Mouse (Mus musculus) heart, postnatal 36 days (tissue): ENCODE results near the gene Slc25a41. TPM values are rescaled to one million over a fixed set of nuclear protein-coding genes. Genes with fewer than 3 reads are reported as not detected.

ENCODE experiments used
- DNase-seq, 2 experiments: peaks; one replicate each; pipeline ENCODE4 v3.0.0; 2021 to 2022
- intact Hi-C: fragments of 180-260 bp; cut with DNase I; formaldehyde crosslinking; loops from one replicate; pipeline ENCODE4 v1.15.1; 2025
- total RNA-seq, 2 experiments: library from RNA; stranded (reverse); gene quantifications; 2 replicates each; pipeline ENCODE4 v1.2.3; 2021

The Slc25a41 gene
- total RNA-seq, 2 experiments from 2014 or later = not detected

- no peak for DNase-seq
- intact Hi-C loops = loop anchor here (10.0 kb wide), 1 partner anchor 255 kb away; no protein-coding TSS in a partner anchor
Measured at GRCm38 (mm10) chr17:56999414-56999813, 42.0 kb downstream of the Slc25a41 start.

DNA sequence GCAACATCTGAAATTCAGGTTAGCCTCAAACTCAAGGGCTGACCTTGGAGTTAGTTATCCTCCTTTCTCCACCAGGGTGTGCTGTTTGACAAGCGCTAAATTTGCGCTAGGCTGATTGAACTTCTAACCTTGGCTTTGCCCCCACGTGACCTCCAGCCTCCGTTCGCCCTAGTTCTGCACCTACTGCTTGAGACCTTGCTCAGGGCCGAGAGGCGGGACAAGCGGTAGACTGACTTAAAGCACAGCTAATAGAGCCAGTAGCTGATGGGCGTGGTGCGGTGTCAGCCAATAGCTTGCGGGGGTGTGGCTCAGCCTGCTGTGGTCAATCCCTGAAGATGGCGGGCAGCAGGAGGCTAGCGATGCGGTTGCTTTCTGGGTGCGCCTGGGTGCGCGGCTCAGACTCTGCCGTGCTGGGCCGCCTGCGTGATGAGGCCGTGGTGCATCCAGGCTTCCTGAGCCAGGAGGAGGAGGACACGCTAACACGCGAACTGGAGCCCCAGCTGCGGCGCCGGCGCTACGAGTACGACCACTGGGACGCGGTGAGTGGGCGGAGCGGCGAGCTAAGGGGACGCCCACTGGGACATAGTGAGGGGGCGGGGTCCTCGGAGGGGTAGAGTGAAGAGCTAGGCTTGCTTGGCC is 44.3 kb downstream of the Slc25a41 start, which contains the start of gene Alkbh7:
TSS of gene Alkbh7 (plus strand) at position 311 of the 639 bp plus-strand sequence.
- intact Hi-C loops = loop anchor here (1.0 to 10.0 kb wide), 4 partner anchors 99 to 338 kb away; no protein-coding TSS in a partner anchor
- peak; percentile 91 to 94 for DNase-seq

GRCm38 (mm10) chr17:56996506-56996905 is 44.9 kb downstream of the Slc25a41 start:
- intact Hi-C loops = loop anchor here (2.0 to 10.0 kb wide), 3 partner anchors 170 to 338 kb away; no protein-coding TSS in a partner anchor

GRCm38 (mm10) chr17:56995046-56995445 is 46.4 kb downstream of the Slc25a41 start:
- intact Hi-C loops = loop anchor here (10.0 kb wide), 1 partner anchor 260 kb away; no protein-coding TSS in a partner anchor
- DNase-seq = no peak

More at GRCm38 (mm10) chr17:56996506-56996905, 44.9 kb downstream of the Slc25a41 start:
- DNase-seq = no peak

DNA sequence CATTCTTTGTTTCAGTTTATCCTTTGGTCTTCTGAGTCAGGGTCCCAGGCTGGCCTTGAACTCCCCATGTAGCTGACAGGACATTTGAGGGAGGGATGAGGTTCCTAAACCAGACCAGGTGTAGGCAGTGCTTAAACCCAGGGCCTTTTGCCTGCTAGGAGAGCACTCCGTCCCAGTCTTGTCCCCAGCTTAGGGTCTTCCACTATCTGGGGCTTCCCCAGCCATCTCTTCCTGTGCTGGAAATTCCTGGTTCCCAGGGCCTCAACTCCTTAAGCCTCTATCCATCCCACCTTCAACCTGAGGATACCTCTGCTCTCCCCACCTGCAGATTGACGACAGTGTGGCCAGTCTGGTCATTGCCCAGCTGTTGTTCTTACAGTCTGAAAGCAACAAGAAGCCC is 50.5 kb downstream of the Slc25a41 start:
- DNase-seq = no peak
- intact Hi-C loops = loop anchor here (1.0 to 10.0 kb wide), 4 partner anchors 20 to 264 kb away; partner anchors contain the start of genes Gm17949, Gtf2f1 and Mllt1

GRCm38 (mm10) chr17:56990115-56990746 is 51.2 kb downstream of the Slc25a41 start, which contains the start of gene Clpp:
Clpp (plus strand) TSS chr17:56990305.
- intact Hi-C loops = loop anchor here (1.0 to 10.0 kb wide), 4 partner anchors 21 to 265 kb away; partner anchors contain the start of genes Gm17949, Gtf2f1 and Mllt1
- DNase-seq = peak; percentile 91 to 95

DNA sequence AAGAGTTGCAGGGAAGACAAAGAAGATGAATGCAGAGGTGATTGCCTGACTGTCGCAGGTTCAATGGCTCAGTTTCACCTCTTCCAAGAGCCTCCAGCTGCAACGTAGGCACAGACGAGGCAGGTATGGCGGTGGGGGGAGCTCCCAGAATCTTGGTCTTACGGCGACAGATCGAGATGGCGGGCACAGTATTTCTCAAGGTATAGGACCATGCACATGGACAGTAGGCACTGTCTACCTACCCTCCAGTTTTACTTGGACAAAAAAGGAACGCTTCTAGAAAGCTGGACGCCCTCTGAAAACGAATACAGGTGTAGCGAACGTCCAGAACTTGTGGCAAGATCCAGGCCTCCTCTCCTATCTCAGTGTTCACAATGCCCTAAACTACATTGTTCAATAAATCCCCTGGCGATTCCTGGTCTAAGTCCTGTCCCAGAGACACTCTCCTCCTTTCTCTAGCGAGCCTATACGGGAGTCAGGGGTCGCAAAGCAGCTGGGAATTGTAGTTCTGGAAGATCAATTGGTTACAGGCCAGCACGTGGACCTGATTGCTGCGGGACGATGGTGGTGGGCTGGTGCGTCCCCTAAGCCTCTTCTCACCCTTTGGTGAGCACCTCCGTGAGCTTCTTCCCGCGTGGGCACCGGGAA is 51.9 kb downstream of the Slc25a41 start:
- no peak for DNase-seq
- intact Hi-C loops = loop anchor here (1.0 to 10.0 kb wide), 4 partner anchors 21 to 265 kb away; partner anchors contain the start of genes Gm17949, Gtf2f1 and Mllt1

GRCm38 (mm10) chr17:56988921-56989430 is 52.5 kb downstream of the Slc25a41 start:
- DNase-seq = no peak
- intact Hi-C loops = no loop called here

- DNase-seq = no peak
- intact Hi-C loops = no loop called here
Measured at GRCm38 (mm10) chr17:56988441-56988840, 53.0 kb downstream of the Slc25a41 start.

- intact Hi-C loops = no loop called here
- DNase-seq = no peak
Measured at GRCm38 (mm10) chr17:56986105-56986805, 55.2 kb downstream of the Slc25a41 start.

DNA sequence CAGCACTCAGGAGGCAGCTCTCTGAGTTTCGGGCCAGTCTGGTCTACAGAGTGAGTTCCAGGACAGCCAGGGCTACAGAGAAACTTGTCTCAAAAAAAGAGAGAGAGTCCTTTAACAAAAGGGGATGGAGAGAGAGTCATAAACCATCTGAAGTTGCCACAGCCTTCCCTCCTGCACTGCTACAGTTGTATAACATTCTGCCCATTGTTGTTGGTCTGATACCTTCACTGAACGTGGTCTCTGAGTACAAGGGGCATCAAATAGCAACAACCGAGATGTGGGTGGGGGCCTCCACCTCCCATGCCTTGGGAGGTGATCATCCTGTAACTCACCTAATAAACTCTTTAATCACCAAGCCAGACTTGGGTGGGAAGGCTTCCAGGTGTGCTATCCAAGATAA is 55.8 kb downstream of the Slc25a41 start:
- intact Hi-C loops = no loop called here
- no peak for DNase-seq

DNA sequence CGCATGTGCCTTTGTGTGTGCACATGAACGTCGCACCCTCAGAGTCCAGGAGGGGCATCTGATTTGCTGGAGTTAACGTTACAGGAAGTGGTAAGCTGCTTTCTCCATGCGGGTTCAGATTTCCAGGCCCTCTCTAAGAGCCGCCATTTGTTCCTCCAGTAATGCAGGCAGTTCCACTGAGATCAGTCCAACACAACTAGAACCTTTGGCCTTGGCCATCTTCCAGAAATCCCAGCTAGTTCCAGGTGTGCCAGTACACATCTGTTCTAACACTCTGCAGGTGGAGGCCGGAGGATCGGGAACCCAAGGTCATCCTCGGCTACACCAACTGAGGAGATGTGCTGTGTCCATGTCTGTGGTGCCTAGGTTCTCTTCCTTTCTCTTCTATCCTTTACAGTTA is 56.6 kb downstream of the Slc25a41 start:
- intact Hi-C loops = no loop called here
- DNase-seq = no peak

Other genes with a start within 250 kb of the Slc25a41 start
- 1 to 10 TPM; 2.9 to 5.5 TPM for gene Rfx2, start 210.6 kb downstream of the Slc25a41 start, total RNA-seq
- gene Acsbg2, start 167.2 kb downstream of the Slc25a41 start, total RNA-seq = not detected
- gene 1700061G19Rik, start 166.2 kb downstream of the Slc25a41 start, total RNA-seq = not detected
- gene Mllt1, start 106.2 kb downstream of the Slc25a41 start, total RNA-seq = 10 to 100 TPM; 23.9 to 25.9 TPM
- not detected for gene Acer1, start 59.5 kb downstream of the Slc25a41 start, total RNA-seq
- gene Clpp, start 51.3 kb downstream of the Slc25a41 start, total RNA-seq = 10 to 100 TPM; 79.5 to 80.4 TPM
- 10 to 100 TPM; 67.5 to 69.9 TPM for gene Alkbh7, start 44.3 kb downstream of the Slc25a41 start, total RNA-seq
- gene Pspn, start 41.6 kb downstream of the Slc25a41 start, total RNA-seq = not detected
- 10 to 100 TPM; 18.9 to 19.1 TPM for gene Gtf2f1, start 30.4 kb downstream of the Slc25a41 start, total RNA-seq
- not detected for gene Gm17949, start 30.2 kb downstream of the Slc25a41 start, total RNA-seq
- gene Khsrp, start 10.1 kb downstream of the Slc25a41 start, total RNA-seq = 10 to 100 TPM; 45.9 to 47.7 TPM
- gene Crb3, start 17.5 kb upstream of the Slc25a41 start, total RNA-seq = under 1 TPM in 1 of 2 experiments, not detected in 1; 0.35 TPM
- gene Slc25a23, start 18.2 kb upstream of the Slc25a41 start, total RNA-seq = 10 to 100 TPM; 58.1 to 69.8 TPM
- 1 to 10 TPM; 1.4 to 2.0 TPM for gene Dennd1c, start 36.9 kb upstream of the Slc25a41 start, total RNA-seq
- 1 to 10 TPM; 1.8 to 1.9 TPM for gene Tubb4a, start 46.1 kb upstream of the Slc25a41 start, total RNA-seq
- under 1 TPM; 0.33 to 0.53 TPM for gene Tnfsf9, start 63.7 kb upstream of the Slc25a41 start, total RNA-seq
- gene Cd70, start 108.1 kb upstream of the Slc25a41 start, total RNA-seq = not detected
- not detected for gene Tnfsf14, start 152.5 kb upstream of the Slc25a41 start, total RNA-seq
- 10 to 100 TPM; 96.2 to 97.5 TPM for gene C3, start 186.5 kb upstream of the Slc25a41 start, total RNA-seq
- gene Gpr108, start 206.8 kb upstream of the Slc25a41 start, total RNA-seq = 10 to 100 TPM; 32.0 to 32.1 TPM
- gene Trip10, start 207.8 kb upstream of the Slc25a41 start, total RNA-seq = 100 to 1,000 TPM; 113 to 124 TPM
- 1 to 10 TPM; 1.4 to 2.5 TPM for gene Vav1, start 237.4 kb upstream of the Slc25a41 start, total RNA-seq